Mouse (Mus musculus): ENCODE data around the gene Caskin2. TPM values are rescaled to one million over a fixed set of nuclear protein-coding genes. Genes with fewer than 3 reads are reported as not detected.

Gene Caskin2
- polyA plus RNA-seq, 1 experiment from 2014 or later = 18.3 TPM

DNA sequence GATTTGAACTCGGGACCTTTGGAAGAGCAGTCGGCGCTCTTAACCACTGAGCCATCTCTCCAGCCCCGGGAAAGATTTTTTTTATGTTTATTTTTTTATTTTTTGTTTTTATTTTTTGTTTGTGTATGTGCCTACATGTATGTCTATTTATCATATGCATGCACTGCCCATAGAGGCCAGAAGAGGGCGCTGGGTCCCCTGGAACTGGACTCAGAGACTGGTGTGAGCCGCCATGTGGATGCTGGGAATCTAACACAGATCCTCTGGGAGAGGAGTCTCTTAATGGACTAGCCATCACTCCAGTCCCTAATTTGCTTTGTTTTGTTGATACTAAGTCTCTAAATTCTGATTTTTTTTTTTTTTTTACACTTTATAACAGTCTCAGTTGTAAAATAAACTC lies 27.6 kb upstream of the Caskin2 start:
- no peak overlapping the region for H3K27ac ChIP-seq
- peaks cover 7% of the 10 kb centered on the region; the same call in 1 of the 2 replicates for H3K9me3 ChIP-seq
- peaks cover 12% of the 10 kb centered on the region; the same call in 1 of the 2 replicates for H3K36me3 ChIP-seq (replicated peaks)
- H3K27me3 ChIP-seq (ENCODE audit: poor library complexity, severe bottlenecking) = peaks cover 28% of the 10 kb centered on the region
- WGBS = 84% methylated on average over 6 of the region's 6 CpGs
- peaks cover 65% of the 10 kb centered on the region for H3K4me1 ChIP-seq
- no peak overlapping the region for H3K4me3 ChIP-seq
- DNase-seq (ENCODE audit: extremely low spot score, low spot score) = no peak

DNA sequence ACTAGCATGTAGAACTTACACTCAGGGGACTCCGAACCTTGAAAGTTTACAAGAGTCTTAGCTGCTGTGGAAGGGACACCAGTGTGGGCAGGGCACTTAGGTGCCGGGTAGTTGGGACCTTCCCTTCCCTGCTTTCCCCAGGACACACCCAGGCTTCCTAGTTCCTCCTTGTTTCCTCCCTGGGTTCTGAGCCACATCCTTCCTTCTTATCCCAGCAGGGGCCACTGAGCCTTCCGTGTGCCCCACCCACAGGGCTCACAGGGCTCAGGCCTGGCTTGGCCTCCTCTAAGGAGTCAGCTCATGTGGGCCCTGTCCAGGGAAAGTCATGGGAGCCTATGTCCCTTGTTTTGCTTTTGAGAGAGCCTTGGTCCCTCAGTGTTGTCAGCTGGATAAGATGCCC lies 26.3 kb upstream of the Caskin2 start:
- peak overlapping the region; percentile 62 for H3K27ac ChIP-seq
- H3K36me3 ChIP-seq (replicated peaks) = no peaks in the 10 kb centered on the region; the same call in 1 of the 2 replicates
- no peak for DNase-seq (ENCODE audit: extremely low spot score, low spot score)
- 55% methylated on average over 3 of the region's 3 CpGs for WGBS
- peaks cover 78% of the 10 kb centered on the region for H3K4me1 ChIP-seq
- H3K27me3 ChIP-seq (ENCODE audit: poor library complexity, severe bottlenecking) = peaks cover 41% of the 10 kb centered on the region
- no peak overlapping the region for H3K4me3 ChIP-seq
- no peaks in the 10 kb centered on the region for H3K9me3 ChIP-seq

GRCm38 (mm10) chr11:115838895-115839311 lies 25.5 kb upstream of the Caskin2 start:
- no peak for DNase-seq (ENCODE audit: extremely low spot score, low spot score)
- H3K9me3 ChIP-seq = no peaks in the 10 kb centered on the region
- 52% methylated on average over 4 of the region's 4 CpGs for WGBS
- peak overlapping the region; percentile 62; the same call in 1 of the 2 replicates for H3K27ac ChIP-seq
- no peaks in the 10 kb centered on the region for H3K36me3 ChIP-seq (replicated peaks)
- H3K27me3 ChIP-seq (ENCODE audit: poor library complexity, severe bottlenecking) = peaks cover 49% of the 10 kb centered on the region
- H3K4me3 ChIP-seq = no peak overlapping the region
- peaks cover 78% of the 10 kb centered on the region for H3K4me1 ChIP-seq

GRCm38 (mm10) chr11:115837606-115838345 lies 24.3 kb upstream of the Caskin2 start:
- 93% methylated on average over 22 of the region's 22 CpGs for WGBS
- Histone ChIP-seq H3K9me3 (no peaks in the 10 kb centered on the region), H3K27ac (no peak overlapping the region), H3K4me1 (peaks cover 78% of the 10 kb centered on the region), H3K4me3 (no peak overlapping the region), H3K27me3 (ENCODE audit: poor library complexity, severe bottlenecking) (peaks cover 60% of the 10 kb centered on the region), H3K36me3 (replicated peaks) (no peaks in the 10 kb centered on the region)
- no peak for DNase-seq (ENCODE audit: extremely low spot score, low spot score)

DNA sequence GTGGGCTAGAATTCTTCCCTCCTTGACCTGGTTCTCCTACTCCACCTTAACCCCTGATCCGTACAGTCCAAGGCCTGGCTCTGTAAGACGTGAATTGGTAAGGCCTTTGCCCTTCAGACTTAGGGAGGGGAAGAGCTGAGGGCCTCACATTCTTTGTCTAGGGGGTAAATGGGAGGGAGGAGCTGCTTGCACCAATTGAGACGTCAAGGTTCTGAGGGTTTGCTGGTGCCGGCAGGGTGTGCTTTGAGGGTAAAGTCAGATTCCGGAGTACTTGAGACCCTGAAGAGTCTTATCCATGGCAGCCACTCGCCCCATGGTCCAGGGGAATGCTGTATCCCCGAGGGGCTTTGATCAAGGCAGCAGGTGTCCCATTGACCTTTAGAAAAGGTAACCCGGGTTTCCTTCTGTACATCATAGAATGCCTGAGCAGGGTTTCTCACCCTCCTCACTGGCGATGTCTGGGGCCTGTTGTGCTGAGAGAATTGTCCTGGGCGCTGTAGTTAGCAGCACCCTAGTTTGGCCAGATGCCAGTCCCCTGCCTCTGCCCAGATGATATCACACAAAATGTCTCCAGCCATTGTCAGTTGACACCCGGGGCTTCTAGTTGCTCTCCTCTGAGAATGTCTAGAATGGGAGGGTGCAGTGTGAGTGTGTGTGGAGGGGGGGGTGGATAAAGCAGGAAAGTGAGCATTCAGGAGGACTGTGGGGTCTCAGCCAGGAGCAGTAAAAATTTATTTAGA lies 23.4 kb upstream of the Caskin2 start:
- Histone ChIP-seq H3K9me3 (no peaks in the 10 kb centered on the region), H3K27ac (0 out of 2 replicates have a peak overlapping the region, but pooled peaks have one; percentile 12), H3K4me3 (no peak overlapping the region), H3K27me3 (ENCODE audit: poor library complexity, severe bottlenecking) (peaks cover 70% of the 10 kb centered on the region), H3K4me1 (peaks cover 78% of the 10 kb centered on the region), H3K36me3 (replicated peaks) (no peaks in the 10 kb centered on the region)
- no peak for DNase-seq (ENCODE audit: extremely low spot score, low spot score)
- 45% methylated on average over 11 of the region's 11 CpGs for WGBS

- no peak for DNase-seq (ENCODE audit: extremely low spot score, low spot score)
- no peak overlapping the region; the same call in 1 of the 2 replicates for H3K4me3 ChIP-seq
- WGBS = 57% methylated on average over 6 of the region's 6 CpGs
- H3K4me1 ChIP-seq = peaks cover 86% of the 10 kb centered on the region
- H3K27me3 ChIP-seq (ENCODE audit: poor library complexity, severe bottlenecking) = peaks cover 94% of the 10 kb centered on the region
- no peaks in the 10 kb centered on the region for H3K36me3 ChIP-seq (replicated peaks)
- peak overlapping the region; percentile 74 for H3K27ac ChIP-seq
- no peaks in the 10 kb centered on the region for H3K9me3 ChIP-seq
Measured at GRCm38 (mm10) chr11:115834033-115834432, 20.6 kb upstream of the Caskin2 start.

- WGBS = 24% methylated on average over 8 of the region's 8 CpGs
- H3K9me3 ChIP-seq = no peaks in the 10 kb centered on the region
- DNase-seq (ENCODE audit: extremely low spot score, low spot score) = no peak
- H3K27me3 ChIP-seq (ENCODE audit: poor library complexity, severe bottlenecking) = peaks cover 94% of the 10 kb centered on the region
- peak overlapping the region; percentile 77 for H3K27ac ChIP-seq
- peaks cover 85% of the 10 kb centered on the region for H3K4me1 ChIP-seq
- 0 out of 2 replicates have a peak overlapping the region, but pooled peaks have one; percentile 3 for H3K4me3 ChIP-seq
- H3K36me3 ChIP-seq (replicated peaks) = no peaks in the 10 kb centered on the region
Measured at GRCm38 (mm10) chr11:115833021-115833513, 19.6 kb upstream of the Caskin2 start.

DNA sequence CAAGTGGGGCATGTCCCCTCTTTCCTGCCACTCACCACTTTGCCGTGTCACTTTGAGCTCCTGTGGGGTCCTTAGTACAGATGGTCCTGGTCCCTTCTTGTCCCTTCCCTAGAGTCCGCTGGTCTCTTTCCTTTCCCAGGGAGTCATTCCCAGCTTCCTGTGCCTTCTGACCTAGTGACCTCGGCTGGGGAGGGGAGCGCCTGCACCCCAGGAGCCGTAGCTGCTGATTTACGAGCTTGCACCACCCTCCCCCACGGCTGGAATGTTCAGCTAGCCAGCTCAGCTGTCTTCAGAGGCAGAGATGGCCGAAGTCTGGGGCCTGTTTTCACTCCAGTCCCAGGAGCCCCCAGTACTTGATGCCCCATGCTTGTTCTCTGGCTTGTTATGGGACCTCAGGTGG lies 19.1 kb upstream of the Caskin2 start:
- peaks cover 85% of the 10 kb centered on the region for H3K4me1 ChIP-seq
- 9% methylated on average over 8 of the region's 8 CpGs for WGBS
- no peaks in the 10 kb centered on the region for H3K36me3 ChIP-seq (replicated peaks)
- H3K9me3 ChIP-seq = no peaks in the 10 kb centered on the region
- peak overlapping the region; percentile 3; the same call in 1 of the 2 replicates for H3K4me3 ChIP-seq
- peak overlapping the region; percentile 77 for H3K27ac ChIP-seq
- peaks cover 98% of the 10 kb centered on the region for H3K27me3 ChIP-seq (ENCODE audit: poor library complexity, severe bottlenecking)
- DNase-seq (ENCODE audit: extremely low spot score, low spot score) = no peak

DNA sequence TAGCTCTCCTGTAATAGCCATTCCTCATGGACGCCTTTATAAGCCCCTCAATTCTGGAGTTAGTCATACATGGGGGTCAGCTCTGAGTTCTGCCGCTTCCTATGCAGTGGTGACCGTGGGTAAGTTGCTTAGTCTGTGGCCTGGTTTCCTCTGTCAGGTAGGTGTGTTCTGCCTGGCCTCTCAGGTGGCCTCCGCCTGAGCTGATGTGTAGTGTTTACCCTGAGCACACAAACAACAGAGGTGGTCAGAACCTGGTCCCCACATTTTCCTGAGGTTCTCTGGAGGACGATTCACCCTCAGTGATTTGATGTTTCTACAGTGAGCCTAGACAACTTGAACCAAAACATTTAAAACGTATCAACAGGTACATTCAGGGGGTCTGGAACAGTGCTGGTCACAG lies 18.6 kb upstream of the Caskin2 start:
- no peaks in the 10 kb centered on the region for H3K9me3 ChIP-seq
- peak overlapping the region; percentile 77; the same call in 1 of the 2 replicates for H3K27ac ChIP-seq
- peaks cover 87% of the 10 kb centered on the region for H3K4me1 ChIP-seq
- H3K4me3 ChIP-seq = no peak overlapping the region
- H3K27me3 ChIP-seq (ENCODE audit: poor library complexity, severe bottlenecking) = peaks cover 99% of the 10 kb centered on the region
- 59% methylated on average over 6 of the region's 6 CpGs for WGBS
- H3K36me3 ChIP-seq (replicated peaks) = no peaks in the 10 kb centered on the region
- DNase-seq (ENCODE audit: extremely low spot score, low spot score) = no peak

GRCm38 (mm10) chr11:115831518-115831917 lies 18.1 kb upstream of the Caskin2 start:
- WGBS = 33% methylated on average over 3 of the region's 3 CpGs
- Histone ChIP-seq H3K27ac (peak overlapping the region; percentile 67), H3K4me3 (no peak overlapping the region)

GRCm38 (mm10) chr11:115830550-115831325 lies 17.3 kb upstream of the Caskin2 start:
- peaks cover 81% of the 10 kb centered on the region for H3K4me1 ChIP-seq
- H3K27ac ChIP-seq = peak overlapping the region; percentile 67
- no peak for DNase-seq (ENCODE audit: extremely low spot score, low spot score)
- H3K9me3 ChIP-seq = no peaks in the 10 kb centered on the region
- H3K27me3 ChIP-seq (ENCODE audit: poor library complexity, severe bottlenecking) = peaks cover 99% of the 10 kb centered on the region
- WGBS = 22% methylated on average over 25 of the region's 25 CpGs
- 0 out of 2 replicates have a peak overlapping the region, but pooled peaks have one; percentile 12 for H3K4me3 ChIP-seq
- no peaks in the 10 kb centered on the region for H3K36me3 ChIP-seq (replicated peaks)

More at GRCm38 (mm10) chr11:115831518-115831917, 18.1 kb upstream of the Caskin2 start:
- no peak for DNase-seq (ENCODE audit: extremely low spot score, low spot score)
- H3K4me1 ChIP-seq = peaks cover 87% of the 10 kb centered on the region
- no peaks in the 10 kb centered on the region for H3K36me3 ChIP-seq (replicated peaks)
- peaks cover 99% of the 10 kb centered on the region for H3K27me3 ChIP-seq (ENCODE audit: poor library complexity, severe bottlenecking)
- no peaks in the 10 kb centered on the region for H3K9me3 ChIP-seq

- no peak for DNase-seq (ENCODE audit: extremely low spot score, low spot score)
- Histone ChIP-seq H3K9me3 (no peaks in the 10 kb centered on the region), H3K27me3 (ENCODE audit: poor library complexity, severe bottlenecking) (peaks cover 100% of the 10 kb centered on the region), H3K4me3 (no peak overlapping the region), H3K27ac (no peak overlapping the region), H3K4me1 (peaks cover 72% of the 10 kb centered on the region), H3K36me3 (replicated peaks) (no peaks in the 10 kb centered on the region)
- 69% methylated on average over 4 of the region's 4 CpGs for WGBS
Measured at GRCm38 (mm10) chr11:115829036-115829435, 15.6 kb upstream of the Caskin2 start.

Measured in forebrain, embryonic 10.5 days (tissue).